20 mouse cellular contexts compared by ENCODE assay signal in genomic region chr6:82919520-82919919, GRCm38 (mm10). TPM values are rescaled to one million over a fixed set of nuclear protein-coding genes. Genes with fewer than 3 reads are reported as not detected.
DNase-seq lines count a peak whose midpoint lies in the region; ATAC-seq and TF ChIP-seq lines count a peak whose summit lies in the region.
"Had no signal": no experiment of that assay in that cellular context is flagged by ENCODE, and none has a peak within 500 bp of the region (broad histone marks: within the 10 kb centered on the region; RNA-seq: fewer than 3 reads in every experiment).

No protein-coding gene starts in this region.

- no peaks in the 10 kb centered on the region for H3K27me3 ChIP-seq in liver, embryonic 14.5 days (ENCODE audit: control insufficient read depth, insufficient read depth, low read length)
- no peaks in the 10 kb centered on the region for H3K27me3 ChIP-seq in small intestine, adult 2 months (ENCODE audit: control insufficient read depth, insufficient read depth, low read length)
- H3K27me3 ChIP-seq: neural tube, embryonic 15.5 days had no signal

- peak; percentile 55 for DNase-seq in CD4-positive, CD25-positive, alpha-beta regulatory T cell, adult 2 months (ENCODE audit: low read depth, low spot score)
- DNase-seq in liver, embryonic 14.5 days (ENCODE audit: low read depth in 3 of 3, low spot score in 3 of 3), result no peak
- no peak for DNase-seq in liver
- DNase-seq in testis, postnatal 10 days (ENCODE audit: low spot score), result no peak
- no peak for DNase-seq in heart, postnatal 25 days (ENCODE audit: low spot score)
- DNase-seq: adrenal gland, postnatal 10 days; gastrocnemius, postnatal 36 days; heart, postnatal 4 days; kidney, postnatal 4 days; left cerebral cortex, postnatal 4 days had no signal

- 0 out of 2 replicates have a peak, but pooled peaks have one; percentile 15 for TF ChIP-seq CTCF in liver, embryonic 14.5 days (IDR thresholded peaks at IDR 0.05; ENCODE audit: low read depth)
- TF ChIP-seq CTCF in small intestine, adult 2 months (IDR thresholded peaks at IDR 0.05; ENCODE audit: extremely low read depth, insufficient read length, insufficient replicate concordance, low read depth, low read length), result peak; percentile 5; the same call in 1 of the 2 replicates

- intact Hi-C loops in heart, postnatal 25 days (cut with DNase I), result loop anchor here (2.0 kb wide), 1 partner anchor 51 kb away; no protein-coding TSS in a partner anchor

- no peak for TF ChIP-seq EP300 in liver, embryonic 14.5 days (IDR thresholded peaks at IDR 0.05; ENCODE audit: low read depth)

- no peak for ATAC-seq in CD4-positive, CD25-positive, alpha-beta regulatory T cell, adult 4 months
- no peak for ATAC-seq in liver, embryonic 14.5 days (ENCODE audit: insufficient read depth)
- ATAC-seq in erythroblast, adult 5-6 weeks (replicated peaks; ENCODE audit: low FRiP score, poor library complexity, severe bottlenecking), result no peak
- ATAC-seq: forebrain, embryonic 14.5 days; liver, embryonic 12.5 days; midbrain, embryonic 13.5 days had no signal

- no peak for TF ChIP-seq POLR2A in small intestine, adult 2 months (IDR thresholded peaks at IDR 0.05; ENCODE audit: low read depth, low read length)

- H3K4me1 ChIP-seq in liver, embryonic 14.5 days (replicated peaks; ENCODE audit: control insufficient read depth in 2 of 2, insufficient read depth in 2 of 2, low read length in 1 of 2), result no peaks in the 10 kb centered on the region
- H3K4me1 ChIP-seq in small intestine, adult 2 months (ENCODE audit: control insufficient read depth, insufficient read depth, insufficient read length, low read length), result no peaks in the 10 kb centered on the region
- H3K4me1 ChIP-seq: embryonic facial prominence, embryonic 10.5 days; heart, embryonic 13.5 days; liver, embryonic 12.5 days; midbrain, embryonic 13.5 days; neural tube, embryonic 15.5 days had no signal

- 46% methylated on average over 8 of the region's 8 CpGs for WGBS in liver, embryonic 14.5 days (ENCODE audit: insufficient replicate concordance)
- WGBS in small intestine, adult 2 months, result 51% methylated on average over 8 of the region's 8 CpGs

- H3K9ac ChIP-seq in liver, embryonic 14.5 days (replicated peaks), result no peak overlapping the region
- H3K9ac ChIP-seq: heart, embryonic 13.5 days; liver, embryonic 12.5 days; midbrain, embryonic 13.5 days; neural tube, embryonic 15.5 days had no signal

- H3K4me2 ChIP-seq in liver, embryonic 14.5 days (ENCODE audit: low read depth), result no peak overlapping the region
- H3K4me2 ChIP-seq: heart, embryonic 13.5 days; liver, embryonic 12.5 days; midbrain, embryonic 13.5 days; neural tube, embryonic 15.5 days had no signal

- H3K36me3 ChIP-seq in liver, embryonic 14.5 days (replicated peaks; ENCODE audit: control insufficient read depth, insufficient read depth, low read depth), result no peaks in the 10 kb centered on the region
- H3K36me3 ChIP-seq in small intestine, adult 2 months (ENCODE audit: control insufficient read depth, insufficient read depth, low read length), result no peaks in the 10 kb centered on the region
- H3K36me3 ChIP-seq: embryonic facial prominence, embryonic 10.5 days; heart, embryonic 13.5 days; liver, embryonic 12.5 days had no signal

- H3K9me3 ChIP-seq in liver, embryonic 14.5 days (ENCODE audit: control insufficient read depth, low read length), result no peaks in the 10 kb centered on the region
- H3K9me3 ChIP-seq: embryonic facial prominence, embryonic 10.5 days; heart, embryonic 13.5 days; liver, embryonic 12.5 days; midbrain, embryonic 13.5 days; neural tube, embryonic 15.5 days had no signal

- H3K4me3 ChIP-seq in liver, embryonic 14.5 days (ENCODE audit: insufficient read depth in 1 of 2, low read depth in 2 of 2, low read length in 2 of 2), result no peak overlapping the region
- H3K4me3 ChIP-seq in small intestine, adult 2 months (ENCODE audit: low read depth, low read length), result no peak overlapping the region
- H3K4me3 ChIP-seq: embryonic facial prominence, embryonic 10.5 days; erythroblast, embryonic 14.5 days; heart, embryonic 13.5 days; liver, embryonic 12.5 days; midbrain, embryonic 13.5 days; neural tube, embryonic 15.5 days had no signal

- H3K27ac ChIP-seq in liver, embryonic 14.5 days, result no peak overlapping the region
- no peak overlapping the region for H3K27ac ChIP-seq in small intestine, adult 2 months (ENCODE audit: insufficient read depth, low read depth, low read length)
- H3K27ac ChIP-seq: embryonic facial prominence, embryonic 10.5 days; heart, embryonic 13.5 days; liver, embryonic 12.5 days; midbrain, embryonic 13.5 days; neural tube, embryonic 15.5 days had no signal

RNA-seq across cellular contexts. Expression of gene Sema4f, which starts 20.0 kb away (rescaled TPM):
- polyA plus RNA-seq in CD4-positive, CD25-positive, alpha-beta regulatory T cell, adult 4 months (2017; shearing (Covaris generic)), result 1 to 10 TPM; 2.3 to 3.1 TPM
- polyA plus RNA-seq in liver, embryonic 14.5 days (2012; rRNA removed), result 0.03 and 0.04 TPM in 2 replicates
- not detected in 2 replicates for polyA plus RNA-seq in liver, embryonic 14.5 days (2014; fragmentation: Nextera tagmentation; extraction: Ambion mirVana)
- polyA plus RNA-seq in small intestine, adult 2 months (2012; rRNA removed), result 0.29 and 0.34 TPM in 2 replicates
- not detected in 2 replicates for total RNA-seq in erythroblast, adult 5-6 weeks (2015; ENCODE audit: low replicate concordance)
- not detected in 2 replicates for total RNA-seq in erythroblast, adult 5-6 weeks (2017; ENCODE audit: low replicate concordance)
- total RNA-seq in heart, postnatal 25 days (2021), result under 1 TPM; 0.34 to 0.47 TPM
- polyA plus RNA-seq: erythroblast, embryonic 14.5 days had no signal

RNA-seq across cellular contexts. Expression of gene M1ap, which starts 27.2 kb away (rescaled TPM):
- 1 to 10 TPM in 1 of 2 experiments, under 1 TPM in 1; 0.94 to 1.4 TPM for polyA plus RNA-seq in CD4-positive, CD25-positive, alpha-beta regulatory T cell, adult 4 months (2017; shearing (Covaris generic))
- 7.7 and 9.4 TPM in 2 replicates for polyA plus RNA-seq in liver, embryonic 14.5 days (2012; rRNA removed)
- 14.4 and 15.0 TPM in 2 replicates for polyA plus RNA-seq in liver, embryonic 14.5 days (2014; fragmentation: Nextera tagmentation; extraction: Ambion mirVana)
- polyA plus RNA-seq in small intestine, adult 2 months (2012; rRNA removed), result 0.06 and 1.3 TPM in 2 replicates
- total RNA-seq in erythroblast, adult 5-6 weeks (2015; ENCODE audit: low replicate concordance), result 2.7 and 25.6 TPM in 2 replicates
- total RNA-seq in erythroblast, adult 5-6 weeks (2017; ENCODE audit: low replicate concordance), result 8.2 and 16.6 TPM in 2 replicates
- total RNA-seq in heart, postnatal 25 days (2021), result under 1 TPM in 1 of 2 experiments, not detected in 1; 0.17 TPM
- total RNA-seq: gastrocnemius, postnatal 36 days had no signal
- polyA plus RNA-seq: midbrain, embryonic 13.5 days; neural tube, embryonic 15.5 days had no signal
